Mouse (Mus musculus) forebrain, embryonic 11.5 days (tissue): ENCODE data around the gene Setdb1. TPM values are rescaled to one million over a fixed set of nuclear protein-coding genes. Genes with fewer than 3 reads are reported as not detected.
"Not testable (repeated sequence)": the region's sequence is repeated elsewhere in the genome, so short reads cannot be mapped to it uniquely, and the experiment has no call there.

ENCODE experiments used
- ATAC-seq: fragments of 200-750 bp; cut with Nextera tagmentation; replicated peaks from 2 replicates; pipeline ENCODE4 v1.8.0; 2017; ENCODE audit warnings: moderate TSS enrichment; ENCODE audit not compliant: low FRiP score
- DNase-seq: peaks from one replicate; pipeline ENCODE4 v3.0.0-alpha.2; 2017; ENCODE audit warnings: low spot score
- H3K27ac ChIP-seq: fragments of 300-500 bp; sonication (generic); 2 replicates; pipeline ENCODE4 v1.5.1; 2014; ENCODE audit warnings: low read depth, low read length
- H3K27me3 ChIP-seq: fragments of 300-500 bp; sonication (generic); 2 replicates; pipeline ENCODE4 v1.6.1; 2014; ENCODE audit warnings: mild to moderate bottlenecking, low read length, mixed read lengths; ENCODE audit not compliant: control insufficient read depth, insufficient read depth
- H3K36me3 ChIP-seq: fragments of 300-500 bp; sonication (generic); 2 replicates; pipeline ENCODE4 v1.6.1; 2014; ENCODE audit warnings: mild to moderate bottlenecking, low read length, moderate library complexity, mixed read lengths; ENCODE audit not compliant: control insufficient read depth, insufficient read depth
- H3K4me1 ChIP-seq: fragments of 300-500 bp; sonication (generic); replicated peaks from 2 replicates; pipeline ENCODE4 v1.6.1; 2014; ENCODE audit warnings: low read length, mixed read lengths; ENCODE audit not compliant: control insufficient read depth, insufficient read depth
- H3K4me2 ChIP-seq: fragments of 300-500 bp; sonication (generic); 2 replicates; pipeline ENCODE4 v1.6.1; 2014; ENCODE audit warnings: low read depth, mild to moderate bottlenecking, low read length, moderate library complexity, mixed read lengths; ENCODE audit not compliant: severe bottlenecking
- H3K4me3 ChIP-seq: fragments of 300-500 bp; sonication (generic); 2 replicates; pipeline ENCODE4 v1.5.1; 2014; ENCODE audit warnings: low read depth, low read length
- H3K9ac ChIP-seq: fragments of 300-500 bp; sonication (generic); 2 replicates; pipeline ENCODE4 v1.6.1; 2014; ENCODE audit warnings: low read length
- H3K9me3 ChIP-seq: fragments of 300-500 bp; sonication (generic); 2 replicates; pipeline ENCODE4 v1.6.1; 2016; ENCODE audit warnings: low read length, mixed read lengths; ENCODE audit not compliant: control insufficient read depth
- WGBS: fragments of 180-500 bp; shearing (Covaris S2); extraction: QIAGEN DNeasy Blood & Tissue Kit; methylation state at CpG from one replicate; pipeline ENCODE4 v1.1.7; 2014; 5-methylcytosine and 5-hydroxymethylcytosine counted together
- polyA plus RNA-seq: library from polyadenylated mRNA; unstranded; fragments of >200 nt; fragmentation: Nextera tagmentation; extraction: Ambion mirVana; gene quantifications from 2 replicates; pipeline ENCODE4 v1.2.1, GENCODE M21; 2014

Gene Setdb1
- 74.9 and 76.7 TPM in 2 replicates for polyA plus RNA-seq

- not testable (repeated sequence) for H3K27me3 ChIP-seq, H3K4me1 ChIP-seq, H3K36me3 ChIP-seq, H3K9me3 ChIP-seq, H3K27ac ChIP-seq
- peak within 1 kb of the TSS; percentile 63 for H3K9ac ChIP-seq
- 1% methylated on average over 30 of the region's 57 CpGs for WGBS
- peak within 1 kb of the TSS; percentile 51 for H3K4me3 ChIP-seq
- ATAC-seq (peak; percentile 96), DNase-seq (peak; percentile 97)
- H3K4me2 ChIP-seq, result peak within 1 kb of the TSS; percentile 45; the same call in 1 of the 2 replicates
Measured at GRCm38 (mm10) chr3:95356701-95357449, at the start of gene Setdb1. TSS of gene Setdb1 (minus strand) at chr3:95357202.

GRCm38 (mm10) chr3:95402741-95403140 lies 45.7 kb upstream of the Setdb1 start, which contains the start of gene 4930558C23Rik:
TSS of gene 4930558C23Rik (minus strand) at chr3:95402841.
- H3K27me3 ChIP-seq, result no peaks in the 10 kb centered on the region
- 92% methylated on average over 3 of the region's 3 CpGs for WGBS
- no peaks in the 10 kb centered on the region for H3K36me3 ChIP-seq
- no peak within 1 kb of the TSS for H3K9ac ChIP-seq
- no peaks in the 10 kb centered on the region for H3K9me3 ChIP-seq
- H3K4me1 ChIP-seq, result no peaks in the 10 kb centered on the region
- DNase-seq (no peak), ATAC-seq (no peak)
- no peak within 1 kb of the TSS for H3K27ac ChIP-seq
- no peak within 1 kb of the TSS for H3K4me2 ChIP-seq
- no peak within 1 kb of the TSS for H3K4me3 ChIP-seq

GRCm38 (mm10) chr3:95394385-95394784 lies 37.4 kb upstream of the Setdb1 start:
- no peak overlapping the region for H3K27ac ChIP-seq
- no peak for DNase-seq
- WGBS, result 91% methylated on average over 4 of the region's 4 CpGs
- no peak overlapping the region for H3K4me2 ChIP-seq
- ATAC-seq, result no peak
- no peaks in the 10 kb centered on the region for H3K36me3 ChIP-seq
- no peak overlapping the region for H3K4me3 ChIP-seq
- H3K9ac ChIP-seq, result no peak overlapping the region
- H3K9me3 ChIP-seq, result peaks cover 4% of the 10 kb centered on the region; the same call in 1 of the 2 replicates
- no peaks in the 10 kb centered on the region for H3K27me3 ChIP-seq
- H3K4me1 ChIP-seq, result no peaks in the 10 kb centered on the region

- H3K27me3 ChIP-seq, result no peaks in the 10 kb centered on the region
- no peaks in the 10 kb centered on the region for H3K36me3 ChIP-seq
- ATAC-seq (no peak), DNase-seq (no peak)
- no peak overlapping the region for H3K4me2 ChIP-seq
- H3K9me3 ChIP-seq, result no peaks in the 10 kb centered on the region
- no peaks in the 10 kb centered on the region for H3K4me1 ChIP-seq
- no peak overlapping the region for H3K4me3 ChIP-seq
- no peak overlapping the region for H3K27ac ChIP-seq
- WGBS, result 87% methylated on average over 5 of the region's 5 CpGs
- no peak overlapping the region for H3K9ac ChIP-seq
Measured at GRCm38 (mm10) chr3:95385401-95386075, 28.5 kb upstream of the Setdb1 start.

GRCm38 (mm10) chr3:95373208-95373607 lies 16.2 kb upstream of the Setdb1 start:
- no peaks in the 10 kb centered on the region for H3K27me3 ChIP-seq
- H3K4me3 ChIP-seq, result no peak overlapping the region
- H3K9ac ChIP-seq, result no peak overlapping the region
- no peak overlapping the region for H3K27ac ChIP-seq
- peaks cover 4% of the 10 kb centered on the region; the same call in 1 of the 2 replicates for H3K9me3 ChIP-seq
- no peaks in the 10 kb centered on the region for H3K4me1 ChIP-seq
- H3K4me2 ChIP-seq, result no peak overlapping the region
- no peak for ATAC-seq
- no peak for DNase-seq
- no peaks in the 10 kb centered on the region for H3K36me3 ChIP-seq
- WGBS, result 86% methylated on average over 10 of the region's 10 CpGs

- DNase-seq, result no peak
- no peak for ATAC-seq
- Histone ChIP-seq H3K4me3 (no peak overlapping the region), H3K4me2 (no peak overlapping the region), H3K27ac (no peak overlapping the region), H3K27me3 (no peaks in the 10 kb centered on the region), H3K9ac (no peak overlapping the region), H3K4me1 (no peaks in the 10 kb centered on the region), H3K36me3 (no peaks in the 10 kb centered on the region), H3K9me3 (no peaks in the 10 kb centered on the region)
Measured at GRCm38 (mm10) chr3:95370101-95370500, 13.1 kb upstream of the Setdb1 start.

- not testable (repeated sequence) for H3K9me3 ChIP-seq, H3K9ac ChIP-seq, DNase-seq, H3K27me3 ChIP-seq, H3K4me1 ChIP-seq, H3K4me2 ChIP-seq, H3K27ac ChIP-seq, H3K36me3 ChIP-seq, ATAC-seq, H3K4me3 ChIP-seq
- 84% methylated on average over 3 of the region's 3 CpGs for WGBS
Measured at GRCm38 (mm10) chr3:95360276-95360675, 3.3 kb upstream of the Setdb1 start.

GRCm38 (mm10) chr3:95357746-95358145 lies 744 bp upstream of the Setdb1 start:
- Histone ChIP-seq H3K36me3 (peaks cover 5% of the 10 kb centered on the region; the same call in 1 of the 2 replicates), H3K27ac (no peak overlapping the region), H3K4me3 (no peak overlapping the region), H3K4me2 (no peak overlapping the region), H3K4me1 (no peaks in the 10 kb centered on the region; the same call in 1 of the 2 replicates), H3K27me3 (no peaks in the 10 kb centered on the region), H3K9ac (no peak overlapping the region), H3K9me3 (no peaks in the 10 kb centered on the region)
- DNase-seq, result no peak
- no peak for ATAC-seq
- WGBS, result 87% methylated on average over 2 of the region's 2 CpGs
